Mouse (Mus musculus) thymus, adult 2 months (tissue): Measurements from ENCODE around the gene Bcl2l13. TPM values are rescaled to one million over a fixed set of nuclear protein-coding genes. Genes with fewer than 3 reads are reported as not detected.
"Not testable (repeated sequence)": the region's sequence is repeated elsewhere in the genome, so short reads cannot be mapped to it uniquely, and the experiment has no call there.

Experiments used
- DNase-seq: peaks from one replicate; pipeline ENCODE4 v3.0.0; 2021
- H3K27ac ChIP-seq: fragments of 200-500 bp; 2 replicates; pipeline ENCODE4 v1.5.1; 2012; ENCODE audit warnings: low read length, control low read depth; ENCODE audit not compliant: control insufficient read depth, insufficient read depth
- H3K27me3 ChIP-seq: fragments of 200-500 bp; 2 replicates; pipeline ENCODE4 v1.6.1; 2012; ENCODE audit warnings: mild to moderate bottlenecking, low read length, moderate library complexity, mixed read lengths; ENCODE audit not compliant: control insufficient read depth, insufficient read depth
- H3K36me3 ChIP-seq: fragments of 200-500 bp; 2 replicates; pipeline ENCODE4 v1.6.1; 2012; ENCODE audit warnings: mild to moderate bottlenecking, low read length, moderate library complexity; ENCODE audit not compliant: control insufficient read depth, insufficient read depth
- H3K4me1 ChIP-seq: fragments of 200-500 bp; replicated peaks from 2 replicates; pipeline ENCODE4 v1.6.1; 2012; ENCODE audit warnings: low read length; ENCODE audit not compliant: control insufficient read depth, insufficient read depth
- H3K4me3 ChIP-seq: fragments of 200-500 bp; 2 replicates; pipeline ENCODE4 v1.5.1; 2012; ENCODE audit warnings: mild to moderate bottlenecking, low read length, control low read depth, moderate library complexity; ENCODE audit not compliant: control insufficient read depth, insufficient read depth
- CTCF ChIP-seq: fragments of 200-500 bp; IDR thresholded peaks from 2 replicates; pipeline ENCODE4 v1.5.1; 2012; ENCODE audit warnings: mild to moderate bottlenecking, control low read depth, low read length, moderate library complexity, borderline replicate concordance; ENCODE audit not compliant: control insufficient read depth, poor library complexity, insufficient read depth; ENCODE audit errors: extremely low read depth
- POLR2A ChIP-seq: fragments of 200-500 bp; IDR thresholded peaks from 2 replicates; pipeline ENCODE4 v1.6.1; 2012; ENCODE audit warnings: mild to moderate bottlenecking, low read length, control low read depth, moderate library complexity; ENCODE audit not compliant: control insufficient read depth, poor library complexity, insufficient read depth; ENCODE audit errors: extremely low read depth
- WGBS: fragments of 180-500 bp; shearing (Covaris S2); methylation state at CpG from one replicate; pipeline ENCODE4 v1.1.7; 2018; 5-methylcytosine and 5-hydroxymethylcytosine counted together
- polyA plus RNA-seq: library from polyadenylated mRNA; depleted of rRNA; stranded (reverse); fragments of >200 nt; gene quantifications from 2 replicates; pipeline ENCODE4 v1.2.3, GENCODE M21; 2012

Gene Bcl2l13
- polyA plus RNA-seq, 1 experiment: 43.5 TPM

- no peak for DNase-seq
- TF ChIP-seq CTCF: no peak
- no peak for TF ChIP-seq POLR2A
- no peaks in the 10 kb centered on the region for H3K36me3 ChIP-seq
- no peaks in the 10 kb centered on the region for H3K27me3 ChIP-seq
- peaks cover 45% of the 10 kb centered on the region for H3K4me1 ChIP-seq
- no peak overlapping the region for H3K4me3 ChIP-seq
- WGBS: 59% methylated on average over 4 of the region's 4 CpGs
- H3K27ac ChIP-seq: no peak overlapping the region
Measured at GRCm38 (mm10) chr6:120914533-120914910, 78.5 kb downstream of the Bcl2l13 start.

- TF ChIP-seq POLR2A: no peak
- 0 out of 2 replicates have a peak, but pooled peaks have one; percentile 36 for TF ChIP-seq CTCF
- 14% methylated on average over 9 of the region's 9 CpGs for WGBS
- no peaks in the 10 kb centered on the region for H3K27me3 ChIP-seq
- peak; percentile 70 for DNase-seq
- no peak overlapping the region for H3K27ac ChIP-seq
- H3K4me3 ChIP-seq: peak overlapping the region; percentile 16
- no peaks in the 10 kb centered on the region for H3K36me3 ChIP-seq
- peaks cover 45% of the 10 kb centered on the region for H3K4me1 ChIP-seq
Measured at GRCm38 (mm10) chr6:120914911-120915648, 79.1 kb downstream of the Bcl2l13 start.

GRCm38 (mm10) chr6:120915649-120915975, 79.6 kb downstream of the Bcl2l13 start:
- Histone ChIP-seq H3K4me3 (peak overlapping the region; percentile 6), H3K27ac (no peak overlapping the region), H3K27me3 (no peaks in the 10 kb centered on the region), H3K4me1 (peaks cover 45% of the 10 kb centered on the region), H3K36me3 (no peaks in the 10 kb centered on the region)
- TF ChIP-seq CTCF (0 out of 2 replicates have a peak, but pooled peaks have one; percentile 5), POLR2A (no peak)
- no peak for DNase-seq
- WGBS: 29% methylated on average over 2 of the region's 2 CpGs

GRCm38 (mm10) chr6:120916074-120916971, 80.3 kb downstream of the Bcl2l13 start, which contains the start of gene Bid:
Gene Bid (minus strand): TSS chr6:120916853.
- Histone ChIP-seq H3K27me3 (no peaks in the 10 kb centered on the region), H3K4me3 (peak within 1 kb of the TSS; percentile 98), H3K27ac (no peak within 1 kb of the TSS), H3K4me1 (peaks cover 40% of the 10 kb centered on the region), H3K36me3 (no peaks in the 10 kb centered on the region)
- peak; percentile 97 for DNase-seq
- under 1% methylated on average over 67 of the region's 67 CpGs for WGBS
- TF ChIP-seq CTCF (no peak), POLR2A (no peak)

GRCm38 (mm10) chr6:120916972-120917881, 81.2 kb downstream of the Bcl2l13 start:
- Histone ChIP-seq H3K4me1 (peaks cover 31% of the 10 kb centered on the region), H3K4me3 (peak overlapping the region; percentile 98)
- 22% methylated on average over 13 of the region's 14 CpGs for WGBS
- not testable (repeated sequence) for DNase-seq, H3K27ac ChIP-seq, H3K27me3 ChIP-seq, H3K36me3 ChIP-seq

GRCm38 (mm10) chr6:120917975-120918374, 82.0 kb downstream of the Bcl2l13 start:
- 76% methylated on average over 3 of the region's 3 CpGs for WGBS
- no peak overlapping the region for H3K4me3 ChIP-seq
- no peak overlapping the region for H3K27ac ChIP-seq
- TF ChIP-seq POLR2A (no peak), CTCF (no peak)
- H3K27me3 ChIP-seq: no peaks in the 10 kb centered on the region
- no peak for DNase-seq
- H3K36me3 ChIP-seq: no peaks in the 10 kb centered on the region
- peaks cover 29% of the 10 kb centered on the region for H3K4me1 ChIP-seq

GRCm38 (mm10) chr6:120924791-120925321, 88.8 kb downstream of the Bcl2l13 start:
- WGBS: 80% methylated on average over 2 of the region's 2 CpGs

More at GRCm38 (mm10) chr6:120924791-120925321, 88.8 kb downstream of the Bcl2l13 start:
- not testable (repeated sequence) for DNase-seq, H3K4me3 ChIP-seq, H3K27me3 ChIP-seq, H3K36me3 ChIP-seq, H3K27ac ChIP-seq
- peaks cover 24% of the 10 kb centered on the region for H3K4me1 ChIP-seq
